Mouse (Mus musculus) stomach, postnatal 0 days (tissue): ENCODE measurements around the gene Bpifb2. TPM values are rescaled to one million over a fixed set of nuclear protein-coding genes. Genes with fewer than 3 reads are reported as not detected.
A peak's percentile ranks its signal among the peaks of the same experiment; 100 is the strongest.

ENCODE experiments used
- ATAC-seq: fragments of 200-750 bp; cut with Nextera tagmentation; 2 replicates; pipeline ENCODE4 v1.8.0; 2017; ENCODE audit not compliant: low FRiP score, low TSS enrichment
- DNase-seq: peaks from one replicate; pipeline ENCODE4 v3.0.0-alpha.2; 2016; ENCODE audit warnings: low spot score
- H3K27ac ChIP-seq: fragments of 300-500 bp; sonication (generic); replicated peaks from 2 replicates; pipeline ENCODE4 v1.5.1; 2014; ENCODE audit warnings: mild to moderate bottlenecking, control low read depth
- H3K27me3 ChIP-seq: fragments of 300-500 bp; sonication (generic); 2 replicates; pipeline ENCODE4 v1.6.1; 2014; ENCODE audit warnings: low read length; ENCODE audit not compliant: control insufficient read depth, insufficient read depth
- H3K36me3 ChIP-seq: fragments of 300-500 bp; sonication (generic); 2 replicates; pipeline ENCODE4 v1.6.1; 2014; ENCODE audit warnings: low read length, mixed read lengths; ENCODE audit not compliant: control insufficient read depth, insufficient read depth
- H3K4me1 ChIP-seq: fragments of 300-500 bp; sonication (generic); replicated peaks from 2 replicates; pipeline ENCODE4 v1.6.1; 2014; ENCODE audit warnings: antibody characterized with exemption; ENCODE audit not compliant: control insufficient read depth, insufficient read depth
- H3K4me2 ChIP-seq: fragments of 300-500 bp; sonication (generic); replicated peaks from 2 replicates; pipeline ENCODE4 v1.6.1; 2014; ENCODE audit warnings: low read depth, mild to moderate bottlenecking, control low read depth, moderate library complexity
- H3K4me3 ChIP-seq: fragments of 300-500 bp; sonication (generic); 2 replicates; pipeline ENCODE4 v1.5.1; 2014; ENCODE audit warnings: low read depth, low read length, control low read depth
- H3K9ac ChIP-seq: fragments of 300-500 bp; sonication (generic); 2 replicates; pipeline ENCODE4 v1.6.1; 2014; ENCODE audit warnings: mild to moderate bottlenecking, low read length, control low read depth, mixed read lengths
- H3K9me3 ChIP-seq: fragments of 300-500 bp; sonication (generic); 2 replicates; pipeline ENCODE4 v1.6.1; 2016; ENCODE audit warnings: low read length; ENCODE audit not compliant: control insufficient read depth
- CTCF ChIP-seq: IDR thresholded peaks from 2 replicates; pipeline ENCODE4 v1.5.1; 2016; ENCODE audit warnings: antibody characterized with exemption, low read depth, mild to moderate bottlenecking, moderate library complexity
- EP300 ChIP-seq: optimal IDR thresholded peaks from 2 replicates; pipeline ENCODE3; 2016; ENCODE audit warnings: antibody characterized with exemption
- WGBS: fragments of 180-500 bp; shearing (Covaris S2); extraction: QIAGEN DNeasy Blood & Tissue Kit; methylation state at CpG from one replicate; pipeline ENCODE4 v1.1.7; 2014; 5-methylcytosine and 5-hydroxymethylcytosine counted together
- polyA plus RNA-seq: library from polyadenylated mRNA; unstranded; fragments of >200 nt; fragmentation: Nextera tagmentation; extraction: Ambion mirVana; gene quantifications from 2 replicates; pipeline ENCODE4 v1.2.1, GENCODE M21; 2015

Bpifb2 gene
- polyA plus RNA-seq, 1 experiment from 2014 or later = not detected

DNA sequence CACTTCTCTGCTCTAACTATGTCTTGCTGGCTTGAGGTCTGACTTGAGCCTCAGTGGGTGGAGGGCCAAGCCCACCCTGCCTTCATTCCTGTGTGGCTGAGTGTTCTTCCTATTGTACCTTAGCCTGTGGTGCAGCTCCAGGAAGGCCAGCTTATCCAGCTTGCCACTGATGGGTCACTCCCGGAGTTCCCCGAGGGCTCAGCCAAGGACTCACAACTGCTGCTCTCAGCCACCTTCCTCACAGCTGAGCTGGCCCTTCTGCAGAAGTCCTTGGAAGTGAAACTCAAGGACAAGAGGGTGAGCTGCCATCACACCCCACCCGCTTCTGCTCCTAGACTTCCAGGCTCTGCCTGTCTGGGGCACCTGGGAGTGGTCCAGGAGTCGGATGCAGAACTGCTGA lies 31.8 kb downstream of the Bpifb2 start:
- DNase-seq (no peak), ATAC-seq (no peak)
- Histone ChIP-seq H3K9ac (no peak overlapping the region), H3K4me1 (no peaks in the 10 kb centered on the region), H3K27ac (no peak overlapping the region), H3K27me3 (no peaks in the 10 kb centered on the region), H3K36me3 (no peaks in the 10 kb centered on the region), H3K4me3 (no peak overlapping the region), H3K9me3 (no peaks in the 10 kb centered on the region), H3K4me2 (no peak overlapping the region)
- TF ChIP-seq CTCF = no peak
- no peak for TF ChIP-seq EP300
- 82% methylated on average over 4 of the region's 4 CpGs for WGBS

DNA sequence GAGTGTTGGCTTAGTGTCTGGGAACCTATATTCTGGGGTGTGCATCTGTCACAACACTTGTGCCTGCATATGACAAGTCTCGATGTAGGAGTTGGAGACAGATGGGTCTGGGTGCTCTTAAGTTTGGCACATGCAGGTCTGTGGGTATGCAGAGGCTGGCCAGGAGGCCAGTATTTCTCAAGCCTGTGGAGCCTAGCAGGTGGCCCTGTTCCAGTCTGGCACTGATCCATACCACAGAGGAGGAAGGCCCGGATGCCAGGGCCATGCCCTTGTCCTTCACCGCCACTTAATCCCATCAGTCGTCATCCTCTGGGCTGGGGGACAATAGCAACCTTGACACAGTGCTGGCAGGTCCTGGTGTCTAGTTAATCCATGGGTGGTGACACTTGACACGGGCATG lies 39.3 kb downstream of the Bpifb2 start:
- Histone ChIP-seq H3K9ac (no peak overlapping the region), H3K4me2 (no peak overlapping the region), H3K4me1 (no peaks in the 10 kb centered on the region), H3K9me3 (no peaks in the 10 kb centered on the region), H3K27me3 (no peaks in the 10 kb centered on the region), H3K36me3 (no peaks in the 10 kb centered on the region), H3K4me3 (no peak overlapping the region), H3K27ac (no peak overlapping the region)
- ATAC-seq (no peak), DNase-seq (no peak)
- no peak for TF ChIP-seq CTCF
- TF ChIP-seq EP300 = no peak
- WGBS = 49% methylated on average over 5 of the region's 5 CpGs

DNA sequence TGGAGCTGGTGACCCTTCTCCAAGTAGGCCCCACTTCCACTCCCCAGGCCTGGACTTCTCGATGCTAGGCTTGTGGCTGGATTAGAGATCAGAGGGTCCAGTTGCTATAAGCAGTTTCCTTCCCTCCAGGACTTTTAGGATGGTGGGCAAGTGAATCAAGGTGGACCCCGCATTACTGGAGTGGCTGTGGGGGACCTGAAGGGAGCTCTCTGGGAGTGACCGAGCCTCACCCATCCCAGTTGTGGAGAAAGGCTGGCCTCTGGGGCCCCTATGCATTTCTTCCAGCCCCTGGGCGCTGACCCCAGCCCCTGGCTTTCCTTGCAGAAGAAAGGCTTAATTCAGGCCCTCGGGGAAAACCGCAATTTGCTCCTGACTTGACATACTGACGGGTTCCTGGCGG lies 43.1 kb downstream of the Bpifb2 start, which contains the start of gene Bpifb3:
TSS of gene Bpifb3 (plus strand) at position 301 of the 400 bp plus-strand sequence.
- DNase-seq (no peak), ATAC-seq (no peak)
- no peaks in the 10 kb centered on the region for H3K27me3 ChIP-seq
- no peak within 1 kb of the TSS for H3K4me2 ChIP-seq
- no peak for TF ChIP-seq EP300
- no peak for TF ChIP-seq CTCF
- no peaks in the 10 kb centered on the region for H3K36me3 ChIP-seq
- no peaks in the 10 kb centered on the region for H3K9me3 ChIP-seq
- no peak within 1 kb of the TSS for H3K9ac ChIP-seq
- H3K27ac ChIP-seq = no peak within 1 kb of the TSS
- H3K4me1 ChIP-seq = no peaks in the 10 kb centered on the region
- H3K4me3 ChIP-seq = no peak within 1 kb of the TSS
- WGBS = 76% methylated on average over 8 of the region's 8 CpGs

DNA sequence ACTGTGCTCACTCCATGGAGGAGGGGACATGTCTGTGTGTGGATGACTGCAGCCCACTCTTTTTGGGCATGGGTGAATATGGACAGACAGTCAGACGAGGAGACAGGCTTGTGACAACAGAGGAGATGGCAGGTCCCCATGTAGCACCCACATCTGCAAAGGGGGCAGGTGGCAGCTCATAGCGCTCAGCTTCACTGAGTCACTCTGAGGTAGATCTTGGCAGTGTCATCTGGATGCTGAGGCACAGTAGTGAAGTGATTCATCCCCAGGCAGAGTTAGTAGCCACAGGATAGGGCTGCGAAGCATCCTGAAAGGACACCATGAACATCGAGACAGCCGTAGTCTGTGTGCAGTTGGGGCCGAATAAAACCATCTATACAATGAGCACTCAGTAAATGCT lies 46.4 kb downstream of the Bpifb2 start:
- Histone ChIP-seq H3K9me3 (no peaks in the 10 kb centered on the region), H3K4me1 (no peaks in the 10 kb centered on the region), H3K4me2 (no peak overlapping the region), H3K9ac (no peak overlapping the region), H3K36me3 (no peaks in the 10 kb centered on the region), H3K27ac (no peak overlapping the region), H3K27me3 (no peaks in the 10 kb centered on the region), H3K4me3 (no peak overlapping the region)
- ATAC-seq (no peak), DNase-seq (no peak)
- WGBS = 82% methylated on average over 6 of the region's 6 CpGs
- TF ChIP-seq CTCF (no peak), EP300 (no peak)

DNA sequence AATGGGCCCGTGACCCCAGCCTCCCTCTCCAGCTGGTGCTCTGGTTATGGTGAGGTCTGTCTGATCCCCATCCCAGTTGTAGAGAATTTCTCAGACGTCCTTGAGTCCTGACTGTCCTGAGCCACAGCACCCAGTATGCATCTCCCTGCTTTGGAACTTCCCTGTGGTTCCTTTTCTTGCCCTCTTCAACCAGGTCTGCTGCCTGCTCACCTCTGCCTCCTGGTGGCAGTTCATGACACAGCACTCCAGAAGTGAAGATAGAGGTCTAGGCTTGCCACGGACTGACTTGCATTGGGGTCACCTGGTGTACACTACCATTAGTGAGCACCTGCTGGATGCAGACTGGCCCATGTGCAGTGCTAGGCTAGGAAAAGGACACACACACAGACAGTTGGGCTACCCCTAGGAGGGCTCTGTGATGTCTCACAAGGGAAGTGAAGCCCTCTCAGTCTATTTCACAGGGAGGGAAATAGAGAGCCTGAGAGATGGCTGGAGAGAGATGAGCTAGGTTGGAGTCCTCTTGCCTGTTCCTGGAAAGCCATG lies 55.1 kb downstream of the Bpifb2 start:
- Histone ChIP-seq H3K36me3 (no peaks in the 10 kb centered on the region), H3K4me1 (no peaks in the 10 kb centered on the region), H3K27me3 (no peaks in the 10 kb centered on the region), H3K4me2 (no peak overlapping the region), H3K9me3 (no peaks in the 10 kb centered on the region), H3K27ac (no peak overlapping the region), H3K9ac (no peak overlapping the region), H3K4me3 (no peak overlapping the region)
- 47% methylated on average over 3 of the region's 3 CpGs for WGBS
- ATAC-seq (peak; percentile 31; the same call in 1 of the 2 replicates), DNase-seq (peak; percentile 71)
- TF ChIP-seq EP300 = no peak
- peak; percentile 97 for TF ChIP-seq CTCF

DNA sequence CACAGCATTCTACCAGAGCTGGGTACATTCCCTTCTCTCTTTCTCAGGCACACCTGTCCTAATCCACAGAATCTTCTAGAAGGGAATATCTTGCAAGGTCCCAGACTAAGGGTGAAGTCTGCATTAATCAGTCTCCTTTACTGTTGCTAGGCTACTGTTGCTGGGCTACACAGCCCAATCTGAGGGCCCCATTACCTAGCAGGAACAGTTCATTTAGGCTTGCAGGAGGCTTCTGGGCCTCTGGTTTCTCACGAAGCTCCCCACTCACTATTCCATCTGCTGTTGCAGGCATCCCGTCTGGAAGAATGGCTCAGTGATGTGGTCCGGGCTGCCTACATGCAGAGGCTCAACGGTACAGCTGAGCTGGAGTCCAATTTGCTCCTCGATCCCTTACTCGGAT lies 56.3 kb downstream of the Bpifb2 start:
- H3K36me3 ChIP-seq = no peaks in the 10 kb centered on the region
- 71% methylated on average over 6 of the region's 6 CpGs for WGBS
- DNase-seq (no peak), ATAC-seq (no peak)
- H3K9ac ChIP-seq = no peak overlapping the region
- no peaks in the 10 kb centered on the region for H3K9me3 ChIP-seq
- no peaks in the 10 kb centered on the region for H3K4me1 ChIP-seq
- no peak overlapping the region for H3K27ac ChIP-seq
- H3K4me3 ChIP-seq = no peak overlapping the region
- TF ChIP-seq EP300 = no peak
- TF ChIP-seq CTCF = no peak
- no peaks in the 10 kb centered on the region for H3K27me3 ChIP-seq
- no peak overlapping the region for H3K4me2 ChIP-seq
